Mouse (Mus musculus): ENCODE measurements around the gene Gm20696. TPM values are rescaled to one million over a fixed set of nuclear protein-coding genes. Genes with fewer than 3 reads are reported as not detected.

Gm20696 gene
- polyA plus RNA-seq, 1 experiment from 2014 or later, result 4.2 TPM

GRCm38 (mm10) chr6:99660443-99660842 is 6.2 kb downstream of the Gm20696 start:
- Histone ChIP-seq H3K27me3 (no peaks in the 10 kb centered on the region), H3K27ac (no peak overlapping the region), H3K4me2 (no peak overlapping the region), H3K36me3 (no peaks in the 10 kb centered on the region), H3K9ac (no peak overlapping the region), H3K4me1 (peaks cover 8% of the 10 kb centered on the region; the same call in 1 of the 2 replicates), H3K4me3 (no peak overlapping the region), H3K9me3 (no peaks in the 10 kb centered on the region)
- ATAC-seq (ENCODE audit: insufficient number of reproducible peaks, low FRiP score, low TSS enrichment, low read depth), result no peak
- 31% methylated on average over 3 of the region's 3 CpGs for WGBS

GRCm38 (mm10) chr6:99658586-99658985 is 8.0 kb downstream of the Gm20696 start:
- no peaks in the 10 kb centered on the region for H3K27me3 ChIP-seq
- no peak overlapping the region for H3K27ac ChIP-seq
- ATAC-seq (ENCODE audit: insufficient number of reproducible peaks, low FRiP score, low TSS enrichment, low read depth), result no peak
- no peak overlapping the region for H3K9ac ChIP-seq
- WGBS, result 65% methylated on average over 10 of the region's 10 CpGs
- no peak overlapping the region for H3K4me2 ChIP-seq
- H3K9me3 ChIP-seq, result no peaks in the 10 kb centered on the region
- no peaks in the 10 kb centered on the region for H3K36me3 ChIP-seq
- H3K4me1 ChIP-seq, result peaks cover 6% of the 10 kb centered on the region; the same call in 1 of the 2 replicates
- H3K4me3 ChIP-seq, result no peak overlapping the region

- no peak for ATAC-seq (ENCODE audit: insufficient number of reproducible peaks, low FRiP score, low TSS enrichment, low read depth)
- WGBS, result 87% methylated on average over 2 of the region's 2 CpGs
These were observed 10.5 kb downstream of the Gm20696 start for GRCm38 (mm10) chr6:99656088-99656487.

GRCm38 (mm10) chr6:99655488-99655887 is 11.1 kb downstream of the Gm20696 start:
- Histone ChIP-seq H3K4me2 (no peak overlapping the region), H3K27ac (no peak overlapping the region), H3K9me3 (no peaks in the 10 kb centered on the region), H3K27me3 (no peaks in the 10 kb centered on the region), H3K9ac (no peak overlapping the region), H3K36me3 (no peaks in the 10 kb centered on the region), H3K4me3 (no peak overlapping the region), H3K4me1 (peaks cover 6% of the 10 kb centered on the region; the same call in 1 of the 2 replicates)
- no peak for ATAC-seq (ENCODE audit: insufficient number of reproducible peaks, low FRiP score, low TSS enrichment, low read depth)
- WGBS, result 43% methylated on average over 7 of the region's 7 CpGs

More at GRCm38 (mm10) chr6:99656088-99656487, 10.5 kb downstream of the Gm20696 start:
- Histone ChIP-seq H3K27me3 (no peaks in the 10 kb centered on the region), H3K4me1 (peaks cover 6% of the 10 kb centered on the region; the same call in 1 of the 2 replicates), H3K36me3 (no peaks in the 10 kb centered on the region), H3K27ac (no peak overlapping the region), H3K9ac (no peak overlapping the region), H3K9me3 (no peaks in the 10 kb centered on the region), H3K4me2 (no peak overlapping the region), H3K4me3 (no peak overlapping the region)

- Histone ChIP-seq H3K36me3 (no peaks in the 10 kb centered on the region), H3K27me3 (no peaks in the 10 kb centered on the region), H3K4me1 (peaks cover 6% of the 10 kb centered on the region; the same call in 1 of the 2 replicates), H3K27ac (no peak overlapping the region), H3K4me2 (no peak overlapping the region), H3K4me3 (no peak overlapping the region), H3K9ac (no peak overlapping the region), H3K9me3 (no peaks in the 10 kb centered on the region)
- no peak for ATAC-seq (ENCODE audit: insufficient number of reproducible peaks, low FRiP score, low TSS enrichment, low read depth)
- WGBS, result 31% methylated on average over 5 of the region's 5 CpGs
These were observed 12.3 kb downstream of the Gm20696 start for GRCm38 (mm10) chr6:99654343-99654742.

- H3K4me1 ChIP-seq, result peaks cover 6% of the 10 kb centered on the region; the same call in 1 of the 2 replicates
- H3K4me2 ChIP-seq, result no peak overlapping the region
- WGBS, result 84% methylated on average over 2 of the region's 2 CpGs
- no peak overlapping the region for H3K9ac ChIP-seq
- H3K27ac ChIP-seq, result no peak overlapping the region
- no peaks in the 10 kb centered on the region for H3K27me3 ChIP-seq
- H3K4me3 ChIP-seq, result no peak overlapping the region
- no peak for ATAC-seq (ENCODE audit: insufficient number of reproducible peaks, low FRiP score, low TSS enrichment, low read depth)
- no peaks in the 10 kb centered on the region for H3K9me3 ChIP-seq
- no peaks in the 10 kb centered on the region for H3K36me3 ChIP-seq
These were observed 14.3 kb downstream of the Gm20696 start for GRCm38 (mm10) chr6:99652341-99652740.

- H3K27me3 ChIP-seq, result no peaks in the 10 kb centered on the region
- WGBS, result 48% methylated on average over 2 of the region's 2 CpGs
- no peak overlapping the region for H3K9ac ChIP-seq
- H3K4me2 ChIP-seq, result no peak overlapping the region
- no peak overlapping the region for H3K4me3 ChIP-seq
- no peak overlapping the region for H3K27ac ChIP-seq
- H3K9me3 ChIP-seq, result no peaks in the 10 kb centered on the region
- H3K4me1 ChIP-seq, result peaks cover 6% of the 10 kb centered on the region; the same call in 1 of the 2 replicates
- ATAC-seq (ENCODE audit: insufficient number of reproducible peaks, low FRiP score, low TSS enrichment, low read depth), result no peak
- 0 out of 2 replicates have a peak, but pooled peaks cover 3% of the 10 kb centered on the region for H3K36me3 ChIP-seq
These were observed 17.3 kb downstream of the Gm20696 start for GRCm38 (mm10) chr6:99649307-99649706.

- H3K9ac ChIP-seq, result no peak overlapping the region
- no peak for ATAC-seq (ENCODE audit: insufficient number of reproducible peaks, low FRiP score, low TSS enrichment, low read depth)
- H3K4me1 ChIP-seq, result peaks cover 7% of the 10 kb centered on the region
- no peaks in the 10 kb centered on the region for H3K27me3 ChIP-seq
- H3K9me3 ChIP-seq, result no peaks in the 10 kb centered on the region
- H3K27ac ChIP-seq, result no peak overlapping the region
- WGBS, result 52% methylated on average over 10 of the region's 10 CpGs
- H3K4me2 ChIP-seq, result no peak overlapping the region
- H3K36me3 ChIP-seq, result 0 out of 2 replicates have a peak, but pooled peaks cover 3% of the 10 kb centered on the region
- H3K4me3 ChIP-seq, result no peak overlapping the region
These were observed 20.3 kb downstream of the Gm20696 start for GRCm38 (mm10) chr6:99646344-99646743.

GRCm38 (mm10) chr6:99644876-99645275 is 21.7 kb downstream of the Gm20696 start:
- Histone ChIP-seq H3K4me1 (peaks cover 7% of the 10 kb centered on the region), H3K9me3 (no peaks in the 10 kb centered on the region), H3K9ac (no peak overlapping the region), H3K27ac (no peak overlapping the region), H3K4me3 (no peak overlapping the region), H3K36me3 (0 out of 2 replicates have a peak, but pooled peaks cover 3% of the 10 kb centered on the region), H3K27me3 (no peaks in the 10 kb centered on the region), H3K4me2 (no peak overlapping the region)
- whole genome bisulfite sequencing, result 86% methylated on average over 5 of the region's 5 CpGs
- ATAC-seq (ENCODE audit: insufficient number of reproducible peaks, low FRiP score, low TSS enrichment, low read depth), result no peak

- H3K4me3 ChIP-seq, result no peak overlapping the region
- no peaks in the 10 kb centered on the region for H3K9me3 ChIP-seq
- H3K27me3 ChIP-seq, result no peaks in the 10 kb centered on the region
- no peak overlapping the region for H3K27ac ChIP-seq
- H3K4me2 ChIP-seq, result no peak overlapping the region
- 82% methylated on average over 5 of the region's 5 CpGs for whole genome bisulfite sequencing
- no peak for ATAC-seq (ENCODE audit: insufficient number of reproducible peaks, low FRiP score, low TSS enrichment, low read depth)
- peaks cover 7% of the 10 kb centered on the region for H3K4me1 ChIP-seq
- 0 out of 2 replicates have a peak, but pooled peaks cover 3% of the 10 kb centered on the region for H3K36me3 ChIP-seq
- H3K9ac ChIP-seq, result no peak overlapping the region
These were observed 22.2 kb downstream of the Gm20696 start for GRCm38 (mm10) chr6:99644386-99644785.

- H3K9me3 ChIP-seq, result no peaks in the 10 kb centered on the region
- no peak overlapping the region for H3K4me2 ChIP-seq
- no peak overlapping the region for H3K27ac ChIP-seq
- no peak overlapping the region for H3K4me3 ChIP-seq
- 0 out of 2 replicates have a peak, but pooled peaks cover 3% of the 10 kb centered on the region for H3K36me3 ChIP-seq
- ATAC-seq (ENCODE audit: insufficient number of reproducible peaks, low FRiP score, low TSS enrichment, low read depth), result no peak
- H3K9ac ChIP-seq, result no peak overlapping the region
- 67% methylated on average over 10 of the region's 10 CpGs for WGBS
- peaks cover 7% of the 10 kb centered on the region for H3K4me1 ChIP-seq
- no peaks in the 10 kb centered on the region for H3K27me3 ChIP-seq
These were observed 23.0 kb downstream of the Gm20696 start for GRCm38 (mm10) chr6:99643439-99644199.

GRCm38 (mm10) chr6:99637456-99637855 is 29.1 kb downstream of the Gm20696 start:
- Histone ChIP-seq H3K9ac (no peak overlapping the region), H3K36me3 (no peaks in the 10 kb centered on the region; the same call in 1 of the 2 replicates), H3K27ac (no peak overlapping the region), H3K27me3 (no peaks in the 10 kb centered on the region), H3K9me3 (no peaks in the 10 kb centered on the region), H3K4me1 (peaks cover 10% of the 10 kb centered on the region; the same call in 1 of the 2 replicates), H3K4me3 (no peak overlapping the region), H3K4me2 (no peak overlapping the region)
- no peak for ATAC-seq (ENCODE audit: insufficient number of reproducible peaks, low FRiP score, low TSS enrichment, low read depth)
- WGBS, result 40% methylated on average over 4 of the region's 4 CpGs

Measured in limb, embryonic 15.5 days (tissue).